10 mouse cellular contexts compared by ENCODE assay signal in genomic region chr9:118939410-118939809, GRCm38 (mm10). TPM values are rescaled to one million over a fixed set of nuclear protein-coding genes. Genes with fewer than 3 reads are reported as not detected.
DNase-seq lines count a peak whose midpoint lies in the region; ATAC-seq lines count a peak whose summit lies in the region.
"Had no signal": no experiment of that assay in that cellular context is flagged by ENCODE, and none has a peak within 500 bp of the region (broad histone marks: within the 10 kb centered on the region; RNA-seq: fewer than 3 reads in every experiment).

No protein-coding gene starts in this region.

- DNase-seq in embryo, embryonic 10 days (ENCODE audit: low spot score): peak; percentile 77
- peak; percentile 46 for DNase-seq in embryonic facial prominence, embryonic 10.5 days (ENCODE audit: low spot score)
- peak; percentile 62 for DNase-seq in kidney, postnatal 10 days
- no peak for DNase-seq in cerebellum, postnatal 36 days
- no peak for DNase-seq in right cerebral cortex, postnatal 25 days
- DNase-seq in left cerebral cortex, adult 8-10 months (ENCODE audit: low spot score in 2 of 2): no peak
- DNase-seq: cerebellum, postnatal 14 days; lung, embryonic 14.5 days; right cerebral cortex, adult 18-20 months had no signal

- H3K36me3 ChIP-seq in embryonic facial prominence, embryonic 10.5 days (replicated peaks): 0 out of 2 replicates have a peak, but pooled peaks cover 4% of the 10 kb centered on the region
- H3K36me3 ChIP-seq in lung, embryonic 16.5 days (ENCODE audit: control insufficient read depth, insufficient read depth, low read length): peaks cover 7% of the 10 kb centered on the region

- H3K27ac ChIP-seq in embryonic facial prominence, embryonic 10.5 days (replicated peaks): no peak overlapping the region
- peak overlapping the region; percentile 67 for H3K27ac ChIP-seq in lung, embryonic 16.5 days (ENCODE audit: low read length)

- no peak for ATAC-seq in lung, embryonic 16.5 days (ENCODE audit: low read depth)

- 0 out of 2 replicates have a peak overlapping the region, but pooled peaks have one; percentile 18 for H3K4me3 ChIP-seq in embryonic facial prominence, embryonic 10.5 days
- no peak overlapping the region for H3K4me3 ChIP-seq in lung, embryonic 16.5 days (ENCODE audit: low read length)

- H3K27me3 ChIP-seq in embryonic facial prominence, embryonic 10.5 days (replicated peaks; ENCODE audit: low read depth, poor library complexity, severe bottlenecking): no peaks in the 10 kb centered on the region
- H3K27me3 ChIP-seq in lung, embryonic 16.5 days (ENCODE audit: control insufficient read depth, insufficient read depth, low read depth, low read length): no peaks in the 10 kb centered on the region

- H3K4me2 ChIP-seq in lung, embryonic 16.5 days (ENCODE audit: low read depth, low read length): no peak overlapping the region
- H3K4me2 ChIP-seq: lung, embryonic 14.5 days had no signal

- no peak overlapping the region for H3K9ac ChIP-seq in lung, embryonic 16.5 days (ENCODE audit: low read length)
- H3K9ac ChIP-seq: lung, embryonic 14.5 days had no signal

- peaks cover 48% of the 10 kb centered on the region for H3K4me1 ChIP-seq in embryonic facial prominence, embryonic 10.5 days
- peaks cover 24% of the 10 kb centered on the region for H3K4me1 ChIP-seq in lung, embryonic 16.5 days (replicated peaks; ENCODE audit: control insufficient read depth, insufficient read depth, low read length)

- no peaks in the 10 kb centered on the region for H3K9me3 ChIP-seq in embryonic facial prominence, embryonic 10.5 days
- no peaks in the 10 kb centered on the region for H3K9me3 ChIP-seq in lung, embryonic 16.5 days (ENCODE audit: control insufficient read depth, low read length)

- 20% methylated on average over 13 of the region's 13 CpGs for WGBS in embryonic facial prominence, embryonic 10.5 days
- WGBS in lung, embryonic 16.5 days: 25% methylated on average over 13 of the region's 13 CpGs

RNA-seq across cellular contexts. Expression of gene Ctdspl, which starts 13.2 kb away (rescaled TPM):
- polyA plus RNA-seq in embryonic facial prominence, embryonic 10.5 days (2016; fragmentation: Nextera tagmentation; extraction: Ambion mirVana): 10.1 and 11.0 TPM in 2 replicates
- polyA plus RNA-seq in lung, embryonic 16.5 days (2015; fragmentation: Nextera tagmentation; extraction: Ambion mirVana): 23.3 and 26.7 TPM in 2 replicates
- 10 to 100 TPM; 36.1 to 37.2 (median 36.4) TPM for total RNA-seq in left cerebral cortex, adult 8-10 months (2022)

Comparison
In these comparisons a context has a peak if more than half of its experiments do, and no peak if none do; other contexts are left out.
1. DNase-seq: peak in embryo, embryonic 10 days (single experiment), embryonic facial prominence, embryonic 10.5 days (single experiment) and kidney, postnatal 10 days (single experiment); none in cerebellum, postnatal 36 days (0 of 2), right cerebral cortex, postnatal 25 days (single experiment) and left cerebral cortex, adult 8-10 months (0 of 2).